In genomic region chr2:153580458-153580985, GRCm38 (mm10) we compare ENCODE assay signal across 25 mouse cellular contexts. TPM values are rescaled to one million over a fixed set of nuclear protein-coding genes. Genes with fewer than 3 reads are reported as not detected.
DNase-seq lines count a peak whose midpoint lies in the region; ATAC-seq and TF ChIP-seq lines count a peak whose summit lies in the region.
"Had no signal": no experiment of that assay in that cellular context is flagged by ENCODE, and none has a peak within 500 bp of the region (broad histone marks: within the 10 kb centered on the region; RNA-seq: fewer than 3 reads in every experiment).

No protein-coding gene starts in this region.

- TF ChIP-seq EP300 in liver, postnatal 0 days (IDR thresholded peaks at IDR 0.05; ENCODE audit: low read depth), result no peak

- TF ChIP-seq CTCF in liver, postnatal 0 days (IDR thresholded peaks at IDR 0.05; ENCODE audit: low read depth), result no peak

- no peaks in the 10 kb centered on the region for H3K27me3 ChIP-seq in heart, embryonic 10.5 days (ENCODE audit: insufficient read depth, poor library complexity, severe bottlenecking)
- no peaks in the 10 kb centered on the region for H3K27me3 ChIP-seq in liver, embryonic 11.5 days (replicated peaks; ENCODE audit: control insufficient read depth, insufficient read depth, low read length)
- no peaks in the 10 kb centered on the region for H3K27me3 ChIP-seq in liver, postnatal 0 days (ENCODE audit: insufficient read depth, low read length)
- H3K27me3 ChIP-seq in liver, embryonic 13.5 days, result no peaks in the 10 kb centered on the region
- H3K27me3 ChIP-seq in intestine, embryonic 15.5 days (replicated peaks), result no peaks in the 10 kb centered on the region
- H3K27me3 ChIP-seq: megakaryocyte, embryonic 14.5 days; midbrain, embryonic 15.5 days had no signal

- H3K4me1 ChIP-seq in heart, embryonic 10.5 days, result peaks cover 47% of the 10 kb centered on the region
- peaks cover 50% of the 10 kb centered on the region for H3K4me1 ChIP-seq in liver, embryonic 11.5 days (replicated peaks; ENCODE audit: control insufficient read depth, insufficient read depth, low read length)
- peaks cover 20% of the 10 kb centered on the region for H3K4me1 ChIP-seq in liver, postnatal 0 days (ENCODE audit: insufficient read depth)
- peaks cover 92% of the 10 kb centered on the region for H3K4me1 ChIP-seq in liver, embryonic 13.5 days (replicated peaks)
- H3K4me1 ChIP-seq in intestine, embryonic 15.5 days (replicated peaks), result peaks cover 22% of the 10 kb centered on the region

- H3K9me3 ChIP-seq in heart, embryonic 10.5 days, result no peaks in the 10 kb centered on the region
- no peaks in the 10 kb centered on the region for H3K9me3 ChIP-seq in liver, embryonic 11.5 days (ENCODE audit: control insufficient read depth, low read length)
- no peaks in the 10 kb centered on the region for H3K9me3 ChIP-seq in liver, postnatal 0 days (ENCODE audit: low read length)
- no peaks in the 10 kb centered on the region for H3K9me3 ChIP-seq in liver, embryonic 13.5 days (replicated peaks)
- no peaks in the 10 kb centered on the region for H3K9me3 ChIP-seq in intestine, embryonic 15.5 days
- H3K9me3 ChIP-seq: megakaryocyte, embryonic 14.5 days; midbrain, embryonic 15.5 days had no signal

- no peak overlapping the region for H3K9ac ChIP-seq in liver, embryonic 11.5 days (ENCODE audit: low read depth, low read length)
- H3K9ac ChIP-seq in liver, postnatal 0 days (replicated peaks), result no peak overlapping the region
- no peak overlapping the region for H3K9ac ChIP-seq in liver, embryonic 13.5 days
- no peak overlapping the region for H3K9ac ChIP-seq in intestine, embryonic 15.5 days
- H3K9ac ChIP-seq: hindbrain, embryonic 14.5 days; midbrain, embryonic 15.5 days had no signal

- DNase-seq in heart, embryonic 10.5 days (ENCODE audit: low spot score), result no peak
- no peak for DNase-seq in heart, postnatal 25 days (ENCODE audit: low spot score)
- no peak for DNase-seq in liver, embryonic 11.5 days (ENCODE audit: low spot score)
- no peak for DNase-seq in liver, postnatal 0 days
- DNase-seq in R1 (ENCODE audit: low read depth, low spot score), result peak; percentile 91
- DNase-seq in liver, embryonic 13.5 days, result no peak
- DNase-seq: adrenal gland, adult 8-10 months; cerebellum, adult 8-10 months; cerebellum, postnatal 25 days; heart, postnatal 4 days; kidney, adult 18-20 months; kidney, postnatal 4 days; lung, adult 18-20 months; lung, postnatal 4 days; right cerebral cortex, postnatal 25 days; spleen, adult 18-20 months; thymus, postnatal 25 days had no signal

- no peaks in the 10 kb centered on the region for H3K36me3 ChIP-seq in heart, embryonic 10.5 days
- H3K36me3 ChIP-seq in liver, embryonic 11.5 days (ENCODE audit: control insufficient read depth, insufficient read depth, low read length), result no peaks in the 10 kb centered on the region
- H3K36me3 ChIP-seq in liver, postnatal 0 days (replicated peaks; ENCODE audit: insufficient read depth, low read length), result no peaks in the 10 kb centered on the region
- no peaks in the 10 kb centered on the region for H3K36me3 ChIP-seq in liver, embryonic 13.5 days
- no peaks in the 10 kb centered on the region for H3K36me3 ChIP-seq in intestine, embryonic 15.5 days
- H3K36me3 ChIP-seq: midbrain, embryonic 15.5 days had no signal

- H3K4me3 ChIP-seq in heart, embryonic 10.5 days, result no peak overlapping the region
- no peak overlapping the region for H3K4me3 ChIP-seq in liver, embryonic 11.5 days (ENCODE audit: low read depth, low read length)
- no peak overlapping the region for H3K4me3 ChIP-seq in liver, postnatal 0 days (ENCODE audit: low read depth, low read length)
- no peak overlapping the region for H3K4me3 ChIP-seq in liver, embryonic 13.5 days (replicated peaks)
- H3K4me3 ChIP-seq in intestine, embryonic 15.5 days (replicated peaks), result no peak overlapping the region
- H3K4me3 ChIP-seq: midbrain, embryonic 15.5 days had no signal

- H3K4me2 ChIP-seq in liver, embryonic 11.5 days, result no peak overlapping the region
- H3K4me2 ChIP-seq in liver, postnatal 0 days (ENCODE audit: low read depth, low read length), result no peak overlapping the region
- H3K4me2 ChIP-seq in liver, embryonic 13.5 days, result no peak overlapping the region
- H3K4me2 ChIP-seq in intestine, embryonic 15.5 days (replicated peaks), result no peak overlapping the region
- H3K4me2 ChIP-seq: hindbrain, embryonic 14.5 days; midbrain, embryonic 15.5 days had no signal

- ATAC-seq in liver, embryonic 11.5 days (replicated peaks; ENCODE audit: low FRiP score), result no peak
- no peak for ATAC-seq in liver, postnatal 0 days
- ATAC-seq in liver, embryonic 13.5 days (ENCODE audit: low read depth), result no peak
- no peak for ATAC-seq in intestine, embryonic 15.5 days
- ATAC-seq: forebrain, embryonic 16.5 days; inflammation-experienced regulatory T-cells, adult 6 months; lung, postnatal 0 days; midbrain, embryonic 15.5 days had no signal

- 74% methylated on average over 4 of the region's 4 CpGs for WGBS in heart, embryonic 10.5 days
- WGBS in liver, embryonic 11.5 days, result 60% methylated on average over 4 of the region's 4 CpGs
- WGBS in liver, postnatal 0 days (ENCODE audit: insufficient replicate concordance), result 71% methylated on average over 4 of the region's 4 CpGs
- 66% methylated on average over 4 of the region's 4 CpGs for WGBS in liver, embryonic 13.5 days (ENCODE audit: insufficient replicate concordance)
- 66% methylated on average over 4 of the region's 4 CpGs for WGBS in intestine, embryonic 15.5 days

- intact Hi-C loops in heart, postnatal 25 days (cut with DNase I), result loop anchor here (5.0 kb wide), 1 partner anchor 48 kb away; no protein-coding TSS in a partner anchor

- H3K27ac ChIP-seq in heart, embryonic 10.5 days, result peak overlapping the region; percentile 74
- H3K27ac ChIP-seq in liver, embryonic 11.5 days (ENCODE audit: low read depth, low read length), result peak overlapping the region; percentile 30; the same call in 1 of the 2 replicates
- H3K27ac ChIP-seq in liver, postnatal 0 days (ENCODE audit: low read depth), result no peak overlapping the region
- peak overlapping the region; percentile 49 for H3K27ac ChIP-seq in liver, embryonic 13.5 days
- no peak overlapping the region for H3K27ac ChIP-seq in intestine, embryonic 15.5 days
- H3K27ac ChIP-seq: hindbrain, embryonic 14.5 days; kidney, postnatal 0 days; midbrain, embryonic 15.5 days had no signal

RNA-seq across cellular contexts. Expression of gene Nol4l, which starts 50.8 kb away (rescaled TPM):
- polyA plus RNA-seq in heart, embryonic 10.5 days (2016; fragmentation: Nextera tagmentation; extraction: Ambion mirVana), result 20.8 and 21.4 TPM in 2 replicates
- total RNA-seq in heart, postnatal 25 days (2021), result 1 to 10 TPM; 4.4 TPM
- polyA plus RNA-seq in liver, embryonic 11.5 days (2014; fragmentation: Nextera tagmentation; extraction: Ambion mirVana), result 14.1 and 15.8 TPM in 2 replicates
- 1.7 and 1.9 TPM in 2 replicates for polyA plus RNA-seq in liver, postnatal 0 days (2015; fragmentation: Nextera tagmentation; extraction: Ambion mirVana)
- polyA plus RNA-seq in liver, embryonic 13.5 days (2015; fragmentation: Nextera tagmentation; extraction: Ambion mirVana), result 5.3 and 5.4 TPM in 2 replicates
- 25.6 and 27.1 TPM in 2 replicates for polyA plus RNA-seq in intestine, embryonic 15.5 days (2015; fragmentation: Nextera tagmentation; extraction: Ambion mirVana)

RNA-seq across cellular contexts. Expression of gene Commd7, which starts 52.1 kb away (rescaled TPM):
- polyA plus RNA-seq in heart, embryonic 10.5 days (2016; fragmentation: Nextera tagmentation; extraction: Ambion mirVana), result 64.8 and 68.6 TPM in 2 replicates
- 10 to 100 TPM; 13.9 to 14.6 TPM for total RNA-seq in heart, postnatal 25 days (2021)
- polyA plus RNA-seq in liver, embryonic 11.5 days (2014; fragmentation: Nextera tagmentation; extraction: Ambion mirVana), result 65.1 and 66.8 TPM in 2 replicates
- 31.2 and 32.9 TPM in 2 replicates for polyA plus RNA-seq in liver, postnatal 0 days (2015; fragmentation: Nextera tagmentation; extraction: Ambion mirVana)
- 39.8 and 39.9 TPM in 2 replicates for polyA plus RNA-seq in liver, embryonic 13.5 days (2015; fragmentation: Nextera tagmentation; extraction: Ambion mirVana)
- 81.2 and 82.1 TPM in 2 replicates for polyA plus RNA-seq in intestine, embryonic 15.5 days (2015; fragmentation: Nextera tagmentation; extraction: Ambion mirVana)

Comparison
In these comparisons a context has a peak if more than half of its experiments do, and no peak if none do; other contexts are left out.
1. H3K27ac ChIP-seq: peak in heart, embryonic 10.5 days (single experiment), liver, embryonic 11.5 days (single experiment) and liver, embryonic 13.5 days (single experiment); none in liver, postnatal 0 days (single experiment) and intestine, embryonic 15.5 days (single experiment).